Mouse (Mus musculus): ENCODE results near the gene Anapc5. TPM values are rescaled to one million over a fixed set of nuclear protein-coding genes. Genes with fewer than 3 reads are reported as not detected.
A peak's percentile ranks its signal among the peaks of the same experiment; 100 is the strongest.

Anapc5 gene
- polyA plus RNA-seq, 1 experiment from 2014 or later, result 478 TPM

DNA sequence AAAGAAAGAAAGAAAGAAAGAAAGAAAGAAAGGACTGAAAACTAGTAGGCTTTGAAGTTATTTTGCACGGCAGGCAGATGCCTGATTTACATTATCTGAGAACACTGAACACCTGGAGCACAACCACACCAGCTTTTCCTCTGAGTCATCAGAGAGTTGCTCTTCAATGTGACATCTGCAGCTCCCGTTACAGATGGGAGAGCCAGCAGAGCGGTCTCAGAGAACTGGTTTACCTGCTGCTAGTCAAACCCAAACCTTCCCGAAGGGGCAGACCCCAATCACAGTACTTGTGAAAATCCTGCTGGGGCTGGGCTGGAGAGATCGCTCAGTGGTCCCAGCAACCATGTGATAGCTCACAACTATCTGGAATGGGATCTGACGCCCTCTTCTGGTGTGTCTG, 3.3 kb upstream of the Anapc5 start:
- peaks cover 7% of the 10 kb centered on the region for H3K4me1 ChIP-seq
- H3K4me2 ChIP-seq (replicated peaks), result no peak overlapping the region
- WGBS, result 67% methylated on average over 6 of the region's 6 CpGs

DNA sequence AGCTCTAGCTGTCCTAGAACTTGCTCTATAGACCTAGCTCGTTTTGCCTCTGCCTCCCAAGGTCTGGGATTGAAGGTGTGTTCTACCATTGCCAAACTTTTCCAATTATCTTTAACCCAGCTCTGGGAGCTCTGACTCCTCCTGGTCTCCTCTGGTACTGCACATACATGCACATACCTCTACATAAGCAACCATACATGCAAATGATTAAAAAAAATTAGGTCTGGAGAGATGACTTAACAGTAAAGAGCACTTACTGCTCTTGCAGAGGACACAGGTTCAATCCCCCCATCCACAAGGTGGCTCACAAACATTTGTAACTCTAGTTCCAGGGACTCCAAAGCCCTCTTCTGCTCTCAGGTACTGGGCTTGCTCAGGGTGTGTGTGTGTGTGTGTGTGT, 2.8 kb upstream of the Anapc5 start:
- H3K4me3 ChIP-seq, result no peak overlapping the region
- H3K4me2 ChIP-seq (replicated peaks), result no peak overlapping the region
- no peaks in the 10 kb centered on the region for H3K9me3 ChIP-seq
- no peak overlapping the region for H3K9ac ChIP-seq
- peaks cover 7% of the 10 kb centered on the region for H3K4me1 ChIP-seq
- no peak overlapping the region for H3K27ac ChIP-seq
- no peaks in the 10 kb centered on the region; the same call in 1 of the 2 replicates for H3K36me3 ChIP-seq
- 70% methylated on average over 1 of the region's 1 CpGs for WGBS
- no peaks in the 10 kb centered on the region for H3K27me3 ChIP-seq
- no peak for ATAC-seq (ENCODE audit: insufficient number of reproducible peaks, insufficient read depth, low FRiP score, low TSS enrichment)

More for the DNA sequence above, 3.3 kb upstream of the Anapc5 start:
- H3K27me3 ChIP-seq, result no peaks in the 10 kb centered on the region
- no peak overlapping the region for H3K27ac ChIP-seq
- H3K9ac ChIP-seq, result no peak overlapping the region
- H3K4me3 ChIP-seq, result no peak overlapping the region
- no peak for ATAC-seq (ENCODE audit: insufficient number of reproducible peaks, insufficient read depth, low FRiP score, low TSS enrichment)
- H3K9me3 ChIP-seq, result no peaks in the 10 kb centered on the region
- H3K36me3 ChIP-seq, result no peaks in the 10 kb centered on the region

DNA sequence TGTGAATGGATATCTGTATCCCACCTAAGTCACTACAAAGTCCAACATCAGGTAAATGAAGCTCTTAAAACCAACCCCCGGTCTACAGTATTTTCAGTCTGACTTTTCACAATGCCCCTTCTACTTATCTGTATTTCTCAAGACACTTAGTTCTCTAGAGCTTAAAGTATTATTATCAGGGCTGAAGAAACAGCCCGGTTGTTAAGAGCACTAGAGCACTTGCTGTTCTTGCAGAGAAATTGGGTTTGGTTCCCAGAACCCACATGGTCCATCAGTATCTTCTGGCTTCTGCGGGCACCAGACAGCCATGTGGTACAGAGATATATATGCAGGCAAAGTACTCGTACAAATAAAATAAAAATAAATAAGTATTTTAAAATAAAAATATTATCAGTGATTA, 1.3 kb upstream of the Anapc5 start:
- no peak for ATAC-seq (ENCODE audit: insufficient number of reproducible peaks, insufficient read depth, low FRiP score, low TSS enrichment)
- 92% methylated on average over 4 of the region's 4 CpGs for WGBS
- no peak overlapping the region for H3K27ac ChIP-seq

DNA sequence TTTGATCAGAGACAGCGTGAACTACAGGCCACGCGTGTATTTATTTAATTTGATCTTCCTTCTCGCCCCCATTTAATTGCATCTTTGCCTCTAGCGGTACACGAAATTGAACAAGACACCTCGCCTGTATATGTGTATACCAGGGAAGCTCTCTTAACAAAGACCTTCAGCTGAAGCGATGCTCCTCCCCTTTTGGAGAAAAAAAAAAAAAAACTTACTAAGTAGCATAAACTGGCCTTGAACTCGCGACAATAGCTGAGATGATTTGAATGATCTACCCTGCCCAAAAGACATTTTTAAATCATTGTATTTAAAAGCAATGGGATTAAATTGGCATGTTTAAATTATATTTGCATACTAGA, 366 bp upstream of the Anapc5 start:
- peaks cover 7% of the 10 kb centered on the region for H3K4me1 ChIP-seq
- H3K4me2 ChIP-seq (replicated peaks), result peak overlapping the region; percentile 59
- no peaks in the 10 kb centered on the region for H3K9me3 ChIP-seq
- 0 out of 2 replicates have a peak overlapping the region, but pooled peaks have one; percentile 78 for H3K9ac ChIP-seq
- ATAC-seq (ENCODE audit: insufficient number of reproducible peaks, insufficient read depth, low FRiP score, low TSS enrichment), result peak; percentile 50
- H3K36me3 ChIP-seq, result peaks cover 21% of the 10 kb centered on the region
- peak overlapping the region; percentile 97 for H3K27ac ChIP-seq
- 0% methylated on average over 10 of the region's 10 CpGs for WGBS
- H3K27me3 ChIP-seq, result no peaks in the 10 kb centered on the region
- H3K4me3 ChIP-seq, result peak overlapping the region; percentile 77

More for the DNA sequence above, 1.3 kb upstream of the Anapc5 start:
- Histone ChIP-seq H3K4me3 (no peak overlapping the region), H3K4me1 (peaks cover 7% of the 10 kb centered on the region), H3K4me2 (replicated peaks) (no peak overlapping the region), H3K9ac (no peak overlapping the region), H3K27me3 (no peaks in the 10 kb centered on the region), H3K9me3 (no peaks in the 10 kb centered on the region), H3K36me3 (peaks cover 15% of the 10 kb centered on the region)

DNA sequence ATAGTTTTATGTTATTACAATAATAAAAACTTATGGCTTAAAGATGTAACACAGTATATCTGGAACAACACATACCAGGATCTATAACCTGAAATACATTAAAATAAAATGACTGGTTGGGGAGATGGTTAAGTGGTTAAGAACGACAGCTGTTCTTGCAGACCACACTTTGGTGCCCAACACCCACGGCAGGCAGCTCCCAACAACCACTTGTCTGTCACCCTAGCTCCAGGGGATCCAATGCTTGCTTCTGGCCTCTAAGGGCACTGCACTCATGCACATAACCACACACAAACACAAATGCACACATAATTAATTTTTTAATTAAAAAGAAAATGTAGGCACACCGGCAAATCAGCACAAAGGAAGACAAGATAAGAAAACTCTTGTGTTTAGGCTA, 8.4 kb downstream of the Anapc5 start:
- Histone ChIP-seq H3K4me2 (replicated peaks) (no peak overlapping the region), H3K4me1 (no peaks in the 10 kb centered on the region), H3K9me3 (no peaks in the 10 kb centered on the region), H3K36me3 (peaks cover 76% of the 10 kb centered on the region), H3K4me3 (no peak overlapping the region), H3K9ac (no peak overlapping the region), H3K27ac (no peak overlapping the region), H3K27me3 (no peaks in the 10 kb centered on the region)
- WGBS, result 86% methylated on average over 3 of the region's 3 CpGs
- ATAC-seq (ENCODE audit: insufficient number of reproducible peaks, insufficient read depth, low FRiP score, low TSS enrichment), result no peak

DNA sequence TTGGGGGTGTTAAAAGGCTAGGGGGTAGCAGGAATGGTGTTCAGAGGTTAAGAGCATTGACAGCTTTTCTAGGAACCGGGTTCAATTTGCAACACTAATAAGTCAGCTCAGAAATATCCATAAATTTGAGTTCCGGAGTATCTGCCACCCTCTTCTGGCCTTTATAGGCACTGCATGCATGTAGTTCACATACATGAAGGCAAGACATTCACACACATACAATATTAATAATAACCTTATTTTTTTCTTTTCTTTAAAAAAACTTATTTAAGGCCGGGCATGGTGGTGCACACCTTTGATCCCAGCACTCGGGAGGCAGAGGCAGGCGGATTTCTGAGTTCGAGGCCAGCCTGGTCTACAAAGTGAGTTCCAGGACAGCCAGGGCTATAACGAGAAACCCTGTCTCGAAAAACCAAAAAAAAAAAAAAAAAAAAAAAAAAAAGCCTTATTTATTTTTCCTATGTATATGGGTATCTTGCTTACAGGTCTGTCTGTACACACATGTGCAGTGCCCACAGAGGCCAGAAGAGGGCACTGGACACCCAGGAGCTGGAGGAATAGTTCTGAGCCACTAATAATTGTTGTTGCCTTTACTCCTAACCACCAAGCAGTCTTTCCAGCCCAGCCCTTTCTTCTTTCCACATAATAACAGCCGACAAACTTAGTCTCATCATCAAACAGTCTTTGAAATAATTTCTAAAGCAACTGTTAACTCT, 9.6 kb downstream of the Anapc5 start:
- ATAC-seq (ENCODE audit: insufficient number of reproducible peaks, insufficient read depth, low FRiP score, low TSS enrichment), result no peak
- WGBS, result 93% methylated on average over 9 of the region's 9 CpGs
- peaks cover 79% of the 10 kb centered on the region for H3K36me3 ChIP-seq

DNA sequence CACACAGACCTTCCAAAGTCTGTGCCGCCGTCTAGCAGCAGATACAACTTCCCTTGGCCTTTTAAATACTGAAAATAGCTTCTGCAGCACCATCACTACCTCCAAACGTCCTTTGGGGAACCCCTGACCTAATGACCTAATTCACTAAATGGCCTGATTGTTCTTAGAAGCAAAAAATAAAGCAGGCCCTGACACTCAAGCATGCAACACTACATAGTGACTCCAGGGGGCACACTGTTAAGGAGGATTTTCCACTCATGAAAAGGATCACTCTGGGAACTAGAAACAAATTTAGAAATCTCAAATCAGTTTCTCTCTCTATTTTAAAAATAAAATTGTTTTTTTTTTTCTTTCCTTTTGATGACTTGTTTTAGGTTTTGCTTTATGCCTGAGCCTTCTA, 15.6 kb downstream of the Anapc5 start:
- Histone ChIP-seq H3K27me3 (no peaks in the 10 kb centered on the region), H3K27ac (no peak overlapping the region), H3K36me3 (peaks cover 85% of the 10 kb centered on the region), H3K4me3 (no peak overlapping the region), H3K4me1 (no peaks in the 10 kb centered on the region), H3K4me2 (replicated peaks) (no peak overlapping the region), H3K9ac (no peak overlapping the region), H3K9me3 (no peaks in the 10 kb centered on the region)
- WGBS, result 48% methylated on average over 3 of the region's 3 CpGs
- ATAC-seq (ENCODE audit: insufficient number of reproducible peaks, insufficient read depth, low FRiP score, low TSS enrichment), result no peak

More for the DNA sequence above, 9.6 kb downstream of the Anapc5 start:
- Histone ChIP-seq H3K27ac (no peak overlapping the region), H3K9ac (no peak overlapping the region), H3K4me3 (no peak overlapping the region), H3K4me1 (no peaks in the 10 kb centered on the region), H3K27me3 (no peaks in the 10 kb centered on the region), H3K4me2 (replicated peaks) (no peak overlapping the region), H3K9me3 (no peaks in the 10 kb centered on the region)

DNA sequence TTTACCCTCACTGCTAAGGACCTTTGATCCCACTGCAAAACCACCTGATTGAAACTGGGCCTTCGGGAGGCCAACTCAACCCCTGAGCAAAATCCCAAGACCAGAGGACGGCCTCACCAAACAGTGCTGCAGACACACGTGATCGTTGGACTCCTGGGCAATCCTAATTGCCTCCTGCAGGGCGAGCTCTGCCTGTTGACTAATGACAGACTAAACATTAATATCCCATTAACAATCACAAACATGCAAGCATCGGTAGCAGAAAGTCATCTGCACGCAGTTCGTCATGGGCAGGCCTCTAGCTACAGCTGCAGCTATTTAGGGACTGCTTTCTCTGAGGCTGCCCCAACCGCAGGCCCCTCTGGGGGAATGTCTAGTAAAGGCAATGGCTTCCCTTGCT, 18.4 kb downstream of the Anapc5 start:
- peaks cover 99% of the 10 kb centered on the region for H3K36me3 ChIP-seq
- H3K27ac ChIP-seq, result no peak overlapping the region
- H3K9me3 ChIP-seq, result no peaks in the 10 kb centered on the region
- H3K27me3 ChIP-seq, result no peaks in the 10 kb centered on the region
- ATAC-seq (ENCODE audit: insufficient number of reproducible peaks, insufficient read depth, low FRiP score, low TSS enrichment), result no peak
- no peak overlapping the region for H3K4me2 ChIP-seq (replicated peaks)
- H3K4me1 ChIP-seq, result no peaks in the 10 kb centered on the region
- 79% methylated on average over 9 of the region's 9 CpGs for WGBS
- H3K9ac ChIP-seq, result no peak overlapping the region
- no peak overlapping the region for H3K4me3 ChIP-seq

DNA sequence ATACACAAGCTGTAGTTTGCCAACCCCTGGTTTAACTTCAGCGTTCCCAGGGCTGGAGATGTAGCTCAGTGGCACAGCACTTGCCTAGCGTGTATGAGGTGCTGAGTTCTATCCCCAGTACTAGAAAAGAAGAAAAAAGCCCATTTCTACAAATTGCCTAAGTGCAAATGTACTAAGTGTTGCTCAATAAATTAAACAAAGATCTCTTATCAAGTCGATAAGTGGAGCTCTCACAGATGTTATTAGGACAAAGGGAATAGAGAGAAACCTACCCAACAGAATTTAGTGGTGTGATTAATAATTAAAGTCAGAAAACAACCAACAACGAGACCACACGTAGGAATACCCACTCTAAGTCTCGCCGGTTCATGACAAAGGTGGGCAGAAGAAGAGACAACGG, 19.5 kb downstream of the Anapc5 start:
- H3K4me1 ChIP-seq, result no peaks in the 10 kb centered on the region
- no peak overlapping the region for H3K27ac ChIP-seq
- 94% methylated on average over 8 of the region's 8 CpGs for WGBS
- H3K4me3 ChIP-seq, result no peak overlapping the region
- no peaks in the 10 kb centered on the region for H3K27me3 ChIP-seq
- no peak overlapping the region for H3K9ac ChIP-seq
- peaks cover 96% of the 10 kb centered on the region for H3K36me3 ChIP-seq
- H3K4me2 ChIP-seq (replicated peaks), result no peak overlapping the region
- ATAC-seq (ENCODE audit: insufficient number of reproducible peaks, insufficient read depth, low FRiP score, low TSS enrichment), result no peak
- H3K9me3 ChIP-seq, result no peaks in the 10 kb centered on the region

DNA sequence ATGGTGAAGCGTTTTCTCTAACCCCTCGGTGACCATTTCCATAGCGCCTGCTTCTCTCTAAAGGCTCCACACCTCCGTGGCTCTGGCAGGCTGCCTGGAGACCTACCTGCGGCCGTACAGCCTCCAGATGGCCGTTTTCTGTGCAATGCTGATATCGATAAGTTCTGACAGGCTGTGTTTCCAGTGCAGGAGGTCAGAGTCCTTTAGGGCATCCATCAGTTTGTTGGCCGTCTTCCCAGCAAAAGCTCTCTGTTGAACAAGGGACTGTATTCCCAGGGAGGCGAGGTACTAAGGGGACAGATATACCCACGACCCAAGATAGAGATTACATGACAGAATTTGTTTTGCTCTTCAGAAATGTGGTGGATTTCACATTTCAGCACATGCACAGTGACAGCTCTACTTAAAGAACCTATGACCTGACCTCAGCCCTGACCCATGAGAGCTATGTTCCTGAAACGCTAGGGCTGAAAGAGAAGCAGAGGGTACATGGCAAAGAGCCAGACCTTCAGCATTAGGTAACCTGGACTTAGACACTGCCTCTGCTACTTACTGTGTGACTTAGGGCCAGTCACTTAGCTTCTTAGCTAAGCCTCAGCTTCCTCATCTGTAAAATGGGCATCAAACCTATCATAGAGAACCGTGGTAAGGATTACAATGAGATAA, 20.7 kb downstream of the Anapc5 start:
- Histone ChIP-seq H3K4me3 (no peak overlapping the region), H3K9me3 (no peaks in the 10 kb centered on the region), H3K27me3 (no peaks in the 10 kb centered on the region), H3K4me1 (no peaks in the 10 kb centered on the region), H3K9ac (no peak overlapping the region), H3K4me2 (replicated peaks) (no peak overlapping the region), H3K27ac (no peak overlapping the region), H3K36me3 (peaks cover 92% of the 10 kb centered on the region)
- ATAC-seq (ENCODE audit: insufficient number of reproducible peaks, insufficient read depth, low FRiP score, low TSS enrichment), result no peak
- 72% methylated on average over 13 of the region's 13 CpGs for whole genome bisulfite sequencing

DNA sequence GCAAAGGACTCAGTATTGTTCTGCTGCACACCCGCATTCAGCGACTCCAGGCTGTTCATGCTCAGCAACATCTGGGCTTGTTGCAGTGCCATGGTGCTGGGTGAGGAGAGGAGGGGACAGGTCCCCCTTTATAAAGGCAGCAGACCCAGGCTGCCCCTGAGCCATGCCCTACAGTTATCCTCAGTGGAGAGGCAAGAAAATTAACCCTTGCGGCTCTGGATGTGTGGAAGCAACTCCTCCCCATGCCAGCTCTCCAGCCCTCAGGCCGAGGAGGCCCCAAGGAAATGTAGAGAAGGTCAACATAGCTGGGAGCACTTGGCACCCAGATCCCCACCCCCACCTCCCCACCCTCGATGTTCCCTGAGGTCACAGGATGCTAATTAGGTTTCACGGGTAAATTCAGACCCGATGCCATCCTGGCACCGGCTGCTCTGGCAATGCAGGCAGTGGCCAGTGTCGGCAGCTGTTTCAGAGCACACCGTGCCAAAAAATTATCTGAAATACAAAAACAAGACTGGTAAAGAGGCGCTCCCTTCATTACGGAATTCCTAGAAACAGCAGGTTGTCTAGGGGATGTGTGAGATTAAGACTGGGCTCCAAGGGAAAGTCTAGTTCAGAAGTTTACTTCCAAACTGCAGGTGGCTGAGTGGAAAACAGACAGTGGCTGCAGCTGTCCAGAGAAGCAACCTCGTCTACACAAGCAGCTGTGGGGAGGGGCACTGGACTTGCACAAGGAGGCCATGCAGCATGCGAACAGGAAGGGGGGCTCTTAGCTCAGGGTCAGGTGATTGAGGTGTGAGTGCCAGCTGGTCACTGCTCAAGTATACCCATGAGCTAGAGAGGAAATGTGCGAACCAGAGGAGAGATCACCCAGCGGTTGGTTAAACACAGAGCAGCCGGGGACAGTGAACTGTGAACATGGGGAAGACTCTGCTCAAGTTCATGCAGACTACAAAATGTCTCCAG, 21.5 kb downstream of the Anapc5 start:
- peaks cover 91% of the 10 kb centered on the region for H3K36me3 ChIP-seq
- ATAC-seq (ENCODE audit: insufficient number of reproducible peaks, insufficient read depth, low FRiP score, low TSS enrichment), result no peak
- no peaks in the 10 kb centered on the region for H3K4me1 ChIP-seq
- H3K27me3 ChIP-seq, result no peaks in the 10 kb centered on the region
- WGBS, result 85% methylated on average over 17 of the region's 17 CpGs
- H3K4me2 ChIP-seq (replicated peaks), result no peak overlapping the region
- H3K4me3 ChIP-seq, result no peak overlapping the region
- H3K9ac ChIP-seq, result no peak overlapping the region
- no peak overlapping the region for H3K27ac ChIP-seq
- no peaks in the 10 kb centered on the region for H3K9me3 ChIP-seq

Data from embryonic facial prominence, embryonic 12.5 days (tissue).